Mouse (Mus musculus): ENCODE results near the gene Tlr12.
"Not testable (repeated sequence)": the region's sequence is repeated elsewhere in the genome, so short reads cannot be mapped to it uniquely, and the experiment has no call there.

- not testable (repeated sequence) for TF ChIP-seq CTCF, POLR2A (IDR thresholded peaks at IDR 0.05; ENCODE audit: insufficient read depth, low read depth, low read length)
These were observed 48.8 kb upstream of the Tlr12 start for GRCm38 (mm10) chr4:128667195-128667594.

All from olfactory bulb, adult 2 months (tissue).